Mouse (Mus musculus) liver, postnatal 0 days (tissue): ENCODE measurements at regions not wholly inside any gene's neighbourhood (a gene's known extent, or its start where the extent isn't known, plus 50 kb on each side); places are given as distances from the start of the nearest gene placed in this dataset.

Source experiments
- CTCF ChIP-seq: sonication (generic); IDR thresholded peaks from 2 replicates; pipeline ENCODE4 v1.5.1; 2016; ENCODE audit warnings: antibody characterized with exemption, low read depth
- EP300 ChIP-seq: IDR thresholded peaks from 2 replicates; pipeline ENCODE4 v1.6.1; 2016; ENCODE audit warnings: antibody characterized with exemption, low read depth, mild to moderate bottlenecking

DNA sequence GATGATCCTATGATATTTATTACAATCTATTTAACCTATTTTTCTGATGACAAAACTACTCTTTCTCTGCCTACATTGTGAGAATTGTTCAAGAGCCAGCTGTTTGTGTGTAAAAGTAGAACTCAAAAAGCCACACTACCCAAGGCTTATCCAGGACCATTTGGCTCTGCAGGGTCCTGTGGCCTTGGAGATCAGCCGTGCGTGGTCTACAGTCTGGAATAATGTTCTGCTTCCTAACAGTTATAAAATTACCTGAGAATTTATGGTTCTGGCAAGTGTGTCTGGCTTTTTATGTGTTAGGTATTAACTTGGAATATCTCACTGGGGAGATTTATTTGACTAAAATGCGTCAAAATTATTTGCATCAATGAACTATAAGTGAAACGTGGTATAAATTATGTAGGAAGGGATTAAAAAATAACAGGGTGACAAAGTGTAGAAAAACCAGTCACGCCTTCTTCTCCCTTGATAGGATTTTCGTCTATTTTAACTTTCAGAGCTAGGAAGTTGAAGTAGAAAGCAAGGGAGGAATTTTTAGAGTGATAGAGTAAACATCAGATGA, 1789.0 kb upstream of the Gm7489 start:
- TF ChIP-seq CTCF (no peak), EP300 (no peak)
